Mouse (Mus musculus): ENCODE results near the gene Fgfr2.

GRCm38 (mm10) chr7:133090641-133091040 lies 32.5 kb downstream of the Fgfr2 start:
- TF ChIP-seq CTCF (IDR thresholded peaks at IDR 0.05; ENCODE audit: borderline replicate concordance, extremely low read depth, insufficient read depth, insufficient read length) (no peak), POLR2A (IDR thresholded peaks at IDR 0.05; ENCODE audit: borderline replicate concordance, extremely low read depth, insufficient read depth, insufficient read length, poor library complexity, severe bottlenecking) (no peak)

Data from brain, embryonic 14.5 days (tissue).